Mouse (Mus musculus) E14TG2a.4 (cell line): ENCODE results near the gene Tmem130.

Experiments
- CTCF ChIP-seq: conservative IDR thresholded peaks from 2 replicates; pipeline ENCODE4 v1.5.1; 2014; ENCODE audit warnings: low read length
- NANOG ChIP-seq: IDR thresholded peaks from 2 replicates; pipeline ENCODE4 v1.6.1; 2014; ENCODE audit warnings: borderline replicate concordance, low read length, mixed read lengths
- POU5F1 ChIP-seq: IDR thresholded peaks from 2 replicates; pipeline ENCODE4 v1.6.1; 2014; ENCODE audit warnings: low read length, borderline replicate concordance

DNA sequence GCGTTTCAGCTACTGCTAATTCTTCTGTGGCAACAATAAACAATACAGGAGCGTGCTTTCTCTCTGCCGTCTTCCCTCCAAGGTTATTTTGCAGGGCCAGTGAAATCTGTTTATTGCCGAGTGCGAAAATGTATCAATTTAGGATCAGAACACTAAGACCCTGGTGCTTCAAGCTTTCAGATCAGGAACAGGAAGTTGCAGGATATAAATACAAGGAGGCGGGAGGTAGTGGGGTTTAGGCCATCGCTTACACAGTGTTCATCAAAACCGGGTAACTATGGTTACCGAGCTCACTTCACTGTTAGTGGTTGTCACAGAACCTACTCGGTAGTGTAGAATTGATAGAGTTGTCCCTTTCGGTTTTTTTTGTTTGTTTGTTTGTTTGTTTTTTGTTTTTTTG is 5.0 kb upstream of the Tmem130 start:
- TF ChIP-seq POU5F1: no peak
- no peak for TF ChIP-seq CTCF
- no peak for TF ChIP-seq NANOG
